Mouse (Mus musculus): ENCODE data around the gene Ccdc136.

- TF ChIP-seq CTCF (IDR thresholded peaks at IDR 0.05; ENCODE audit: extremely low read depth, insufficient read depth, insufficient read length, insufficient replicate concordance): no peak
- TF ChIP-seq POLR2A (IDR thresholded peaks at IDR 0.05; ENCODE audit: low read depth, low read length): no peak
These were observed 17.4 kb upstream of the Ccdc136 start for GRCm38 (mm10) chr6:29378678-29379077.

All from spleen, adult 2 months (tissue).